Mouse (Mus musculus): ENCODE results near the gene Slc2a4.

Slc2a4 gene

GRCm38 (mm10) chr11:69901993-69902392 is 46.0 kb downstream of the Slc2a4 start:
- no peak for DNase-seq (ENCODE audit: low spot score in 2 of 2)

GRCm38 (mm10) chr11:69901406-69901846 is 46.6 kb downstream of the Slc2a4 start:
- peak; percentile 93 for DNase-seq (ENCODE audit: low spot score in 2 of 2)

GRCm38 (mm10) chr11:69900471-69901405 is 47.2 kb downstream of the Slc2a4 start, which contains the start of the genes 2810408A11Rik and Neurl4:
TSS of gene 2810408A11Rik (minus strand) at chr11:69900987.
TSS of gene Neurl4 (plus strand) at chr11:69901072.
- DNase-seq (ENCODE audit: low spot score in 2 of 2) = peak; percentile 86 to 87

- DNase-seq (ENCODE audit: low spot score in 2 of 2) = no peak
Observed at GRCm38 (mm10) chr11:69899870-69900269, 48.1 kb downstream of the Slc2a4 start.

GRCm38 (mm10) chr11:69895291-69895690 is 52.7 kb downstream of the Slc2a4 start, which contains the start of gene Acap1:
TSS of gene Acap1 (minus strand) at chr11:69895539.
- DNase-seq (ENCODE audit: low spot score in 2 of 2) = no peak

GRCm38 (mm10) chr11:69894671-69895070 is 53.3 kb downstream of the Slc2a4 start:
- DNase-seq (ENCODE audit: low spot score in 2 of 2) = no peak

Measured in urinary bladder, postnatal 4 days (tissue).